Mouse (Mus musculus): ENCODE results near the gene Nrxn3.

Gene Nrxn3

GRCm38 (mm10) chr12:89179970-89180666, 457.4 kb downstream of the Nrxn3 start:
- DNase-seq (ENCODE audit: low spot score in 2 of 2), result no peak

- DNase-seq (ENCODE audit: low spot score in 2 of 2), result no peak
Measured at GRCm38 (mm10) chr12:89181157-89181561, 458.5 kb downstream of the Nrxn3 start.

DNA sequence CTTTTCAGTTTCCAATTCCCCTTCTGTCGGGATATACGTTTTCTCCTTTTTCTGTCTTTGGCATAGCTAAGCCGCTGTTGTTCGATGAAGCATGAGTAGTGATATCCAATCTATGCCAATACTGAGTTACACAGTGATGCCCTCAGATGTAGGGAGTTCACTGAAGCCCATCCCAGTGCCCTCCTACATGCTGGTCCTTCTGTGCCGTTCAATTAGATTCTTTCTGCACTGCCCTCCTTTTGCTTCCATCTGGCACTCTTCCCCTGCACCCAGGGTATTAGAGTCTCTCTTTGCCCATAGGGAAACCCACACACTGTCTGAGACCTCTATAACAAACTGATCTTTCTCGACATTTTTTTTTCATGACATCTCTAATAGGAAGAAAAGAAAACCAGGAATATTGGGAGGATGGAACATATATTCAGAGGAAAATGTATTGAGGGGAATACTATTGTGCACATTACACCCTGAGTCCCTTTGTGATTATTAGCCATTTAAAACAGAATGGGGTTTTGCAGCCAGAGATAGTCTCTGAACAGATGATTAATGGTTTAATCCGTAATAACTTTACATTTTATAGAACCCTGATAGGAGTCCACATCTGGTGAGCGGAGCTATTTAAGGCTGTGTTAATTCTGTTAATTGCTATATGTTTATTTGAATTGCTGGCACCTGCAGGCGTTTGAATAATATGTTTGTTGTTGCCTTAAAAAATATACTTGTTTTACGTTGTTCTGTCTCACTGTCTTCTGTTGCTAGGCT, 476.3 kb downstream of the Nrxn3 start:
- DNase-seq (ENCODE audit: low spot score in 2 of 2), result no peak

- DNase-seq (ENCODE audit: low spot score in 2 of 2), result no peak
Measured at GRCm38 (mm10) chr12:89211608-89212007, 488.9 kb downstream of the Nrxn3 start.

GRCm38 (mm10) chr12:89239826-89240225, 517.1 kb downstream of the Nrxn3 start:
- no peak for DNase-seq (ENCODE audit: low spot score in 2 of 2)

GRCm38 (mm10) chr12:89241554-89241953, 518.9 kb downstream of the Nrxn3 start:
- no peak for DNase-seq (ENCODE audit: low spot score in 2 of 2)

GRCm38 (mm10) chr12:89242476-89242875, 519.8 kb downstream of the Nrxn3 start:
- DNase-seq (ENCODE audit: low spot score in 2 of 2), result no peak

- no peak for DNase-seq (ENCODE audit: low spot score in 2 of 2)
Measured at GRCm38 (mm10) chr12:89255275-89255892, 532.7 kb downstream of the Nrxn3 start.

DNA sequence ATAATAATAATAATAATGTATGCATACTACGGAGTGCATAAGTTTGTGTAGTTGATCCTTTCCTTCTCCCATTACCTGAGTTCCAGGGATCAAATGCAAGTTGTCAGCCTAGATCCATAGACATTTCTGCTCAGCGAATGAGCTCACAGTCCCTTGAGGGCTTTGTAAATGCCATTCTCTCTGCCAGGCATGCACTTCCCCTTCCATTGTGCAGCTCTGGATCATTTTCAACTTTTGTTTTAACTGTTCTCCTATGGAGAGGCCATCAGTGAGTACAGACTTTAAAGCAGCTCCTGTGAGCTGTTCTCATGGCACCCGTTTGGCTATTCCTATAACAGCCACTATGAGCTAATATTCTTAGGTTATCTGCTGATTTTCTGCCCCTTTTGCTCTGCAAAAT, 536.2 kb downstream of the Nrxn3 start:
- DNase-seq (ENCODE audit: low spot score in 2 of 2), result no peak

- DNase-seq (ENCODE audit: low spot score in 2 of 2), result no peak
Measured at GRCm38 (mm10) chr12:89260076-89260475, 537.4 kb downstream of the Nrxn3 start.

DNA sequence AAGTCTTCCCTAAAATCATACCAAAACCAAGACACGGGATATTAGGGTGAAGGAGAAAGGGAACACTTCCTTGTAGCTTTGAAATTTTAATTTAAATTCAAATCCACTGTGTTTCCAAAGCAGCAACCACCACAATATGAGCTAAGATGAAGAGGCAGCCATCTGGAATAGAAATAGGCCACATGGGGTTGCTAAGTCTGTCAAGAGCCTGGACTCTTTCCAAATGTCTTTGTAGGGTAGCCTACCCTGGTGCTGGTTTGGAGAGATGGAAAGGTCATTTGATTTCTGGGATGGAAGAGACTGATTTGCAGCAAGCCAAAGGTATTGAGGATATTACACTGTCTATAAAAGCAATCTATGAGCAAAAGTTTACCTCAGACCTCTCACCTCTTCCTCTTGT, 539.6 kb downstream of the Nrxn3 start:
- DNase-seq (ENCODE audit: low spot score in 2 of 2), result no peak

- DNase-seq (ENCODE audit: low spot score in 2 of 2), result no peak
Measured at GRCm38 (mm10) chr12:89282362-89283343, 560.0 kb downstream of the Nrxn3 start.

DNA sequence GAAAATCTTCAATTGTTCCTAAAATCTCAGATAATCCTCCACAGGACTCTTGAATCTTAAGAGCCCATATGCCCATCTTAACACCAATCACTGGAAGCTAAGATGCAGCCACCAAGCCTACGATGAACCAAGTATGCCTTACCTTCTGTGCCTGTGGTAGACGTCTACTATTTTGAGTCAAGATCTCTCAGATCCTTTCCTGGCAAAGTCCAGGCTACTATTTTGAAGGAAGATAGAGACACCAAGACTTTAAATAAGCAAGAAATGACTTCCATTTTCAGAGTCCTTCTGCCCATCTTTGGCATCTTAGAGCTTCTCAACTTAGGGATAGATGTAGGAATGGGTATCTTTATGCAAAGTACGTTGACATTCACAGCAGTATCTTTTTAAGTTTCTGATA, 561.7 kb downstream of the Nrxn3 start:
- no peak for DNase-seq (ENCODE audit: low spot score in 2 of 2)

DNA sequence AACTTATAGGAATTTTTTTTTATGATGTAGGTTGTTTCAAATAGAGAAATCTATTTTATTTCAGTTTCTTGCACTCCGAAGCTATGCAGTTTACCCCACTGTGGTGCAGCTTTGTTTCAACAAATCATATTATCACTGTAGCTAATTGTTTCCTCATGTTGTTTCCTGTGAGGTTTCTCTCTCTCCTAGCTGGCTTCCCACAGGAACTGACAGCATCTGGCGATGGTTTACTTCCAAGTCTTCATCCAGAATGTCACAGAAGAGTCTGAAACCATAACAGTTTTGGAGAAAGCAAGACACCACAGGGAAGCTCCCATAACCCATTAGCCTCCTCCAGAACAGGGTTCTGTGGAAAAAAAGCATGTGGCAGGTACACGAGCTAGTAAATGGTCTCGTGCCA, 564.4 kb downstream of the Nrxn3 start:
- no peak for DNase-seq (ENCODE audit: low spot score in 2 of 2)

DNA sequence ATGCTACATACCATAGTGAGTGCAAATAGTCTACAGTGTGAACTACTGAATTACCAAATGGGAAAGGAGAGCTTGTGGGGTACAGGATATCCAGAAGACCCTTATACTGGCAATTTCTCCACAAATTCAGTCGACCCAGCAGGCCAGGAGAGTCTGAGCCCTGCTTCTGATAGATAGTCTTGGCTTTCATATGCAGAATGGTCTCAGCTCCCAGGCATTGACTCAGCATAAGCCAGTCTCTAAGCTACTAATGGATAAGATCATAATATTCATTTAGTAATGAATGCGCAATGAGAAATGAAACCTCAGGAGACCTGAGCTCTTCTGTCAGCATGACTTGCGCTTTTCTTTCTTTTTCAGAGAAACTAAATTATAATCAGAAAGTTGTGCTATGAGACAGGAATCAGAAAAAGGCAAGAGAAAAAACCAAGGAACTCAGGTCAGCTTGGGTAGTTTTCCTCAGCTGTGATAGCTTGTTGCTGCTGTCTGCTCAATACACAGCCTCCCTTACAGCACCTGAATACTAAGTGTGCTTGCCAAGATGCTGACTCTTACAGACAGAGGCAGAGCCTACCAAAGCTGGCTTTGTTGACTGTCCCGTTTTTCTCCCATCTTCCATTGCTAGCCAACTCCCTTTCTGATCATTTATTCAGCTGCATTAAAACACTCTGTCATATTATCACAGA, 567.1 kb downstream of the Nrxn3 start:
- no peak for DNase-seq (ENCODE audit: low spot score in 2 of 2)

GRCm38 (mm10) chr12:89290736-89291574, 568.3 kb downstream of the Nrxn3 start:
- DNase-seq (ENCODE audit: low spot score in 2 of 2), result no peak

GRCm38 (mm10) chr12:89302011-89302410, 579.3 kb downstream of the Nrxn3 start:
- peak; percentile 85 to 89 for DNase-seq (ENCODE audit: low spot score in 2 of 2)

DNA sequence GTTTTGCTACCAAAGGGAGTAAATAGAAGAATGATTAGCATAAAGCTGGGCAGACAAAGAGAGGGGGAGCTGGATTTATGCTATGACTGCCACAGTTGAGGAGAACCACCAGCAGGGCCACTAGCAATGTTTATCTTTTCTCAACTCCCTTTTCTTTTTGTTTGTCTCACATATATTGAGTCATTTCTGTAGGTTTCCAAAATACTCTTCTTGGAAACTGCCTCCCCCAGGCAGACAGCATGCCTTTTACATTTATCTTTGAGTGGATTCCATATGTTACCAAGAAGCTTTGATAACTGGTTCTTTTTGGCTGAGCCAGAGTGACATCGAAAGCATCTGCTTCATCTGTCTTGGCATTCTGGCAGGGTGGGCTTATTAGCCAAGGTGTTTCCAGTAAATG, 587.5 kb downstream of the Nrxn3 start:
- no peak for DNase-seq (ENCODE audit: low spot score in 2 of 2)

GRCm38 (mm10) chr12:89312586-89312985, 589.9 kb downstream of the Nrxn3 start:
- no peak for DNase-seq (ENCODE audit: low spot score in 2 of 2)
